Mouse (Mus musculus) adrenal gland, adult 2 months (tissue): ENCODE results near the gene Miga1. TPM values are rescaled to one million over a fixed set of nuclear protein-coding genes. Genes with fewer than 3 reads are reported as not detected.
A peak's percentile ranks its signal among the peaks of the same experiment; 100 is the strongest.

Experiments
- DNase-seq: peaks from one replicate; pipeline ENCODE4 v3.0.0; 2021
- long read RNA-seq: library from polyadenylated mRNA; stranded (forward); transcript quantifications from one replicate; pipeline ENCODE4 v2.0.0, GENCODE M21; 2021
- polyA plus RNA-seq: library from polyadenylated mRNA; depleted of rRNA; stranded (reverse); fragments of >200 nt; gene quantifications from 2 replicates; pipeline ENCODE4 v1.2.3, GENCODE M21; 2012; rRNA removed
- total RNA-seq, 2 experiments: library from RNA; stranded (reverse); gene quantifications; 2 replicates each; pipeline ENCODE4 v1.2.3; 2021

Miga1 gene
- 10 to 100 TPM in 1 of 2 experiments, 1 to 10 TPM in 1; 8.4 to 12.3 TPM for total RNA-seq
- 4.1 and 6.5 TPM in 2 replicates for polyA plus RNA-seq
- long read RNA-seq, full-length matches to known transcripts = 2 of 2 reads
- long read RNA-seq, partial matches to known transcripts = 0 of 2 reads
- long read RNA-seq, other reads (novel, unspliced or antisense) = 0 of 2 reads

GRCm38 (mm10) chr3:152339862-152340557 is at the start of gene Miga1:
Gene Miga1 (minus strand): TSS chr3:152340407.
- peak; percentile 70 for DNase-seq

- no peak for DNase-seq
Observed at GRCm38 (mm10) chr3:152384106-152384505, 43.9 kb upstream of the Miga1 start.

GRCm38 (mm10) chr3:152376063-152376462 is 35.9 kb upstream of the Miga1 start:
- DNase-seq = no peak

- no peak for DNase-seq
Observed at GRCm38 (mm10) chr3:152364181-152364580, 24.0 kb upstream of the Miga1 start.

GRCm38 (mm10) chr3:152359151-152359550 is 18.9 kb upstream of the Miga1 start:
- DNase-seq = no peak

- no peak for DNase-seq
Observed at GRCm38 (mm10) chr3:152356751-152357150, 16.5 kb upstream of the Miga1 start.

- peak; percentile 75 for DNase-seq
Observed at GRCm38 (mm10) chr3:152355361-152355760, 15.2 kb upstream of the Miga1 start.

GRCm38 (mm10) chr3:152353434-152354177 is 13.4 kb upstream of the Miga1 start:
- DNase-seq = no peak

GRCm38 (mm10) chr3:152352289-152352688 is 12.1 kb upstream of the Miga1 start:
- DNase-seq = no peak

- DNase-seq = peak; percentile 10
Observed at GRCm38 (mm10) chr3:152350966-152351365, 10.8 kb upstream of the Miga1 start.

GRCm38 (mm10) chr3:152350431-152350830 is 10.2 kb upstream of the Miga1 start:
- DNase-seq = no peak

GRCm38 (mm10) chr3:152348011-152348830 is 8.0 kb upstream of the Miga1 start:
- peak; percentile 43 for DNase-seq

GRCm38 (mm10) chr3:152347227-152347626 is 7.0 kb upstream of the Miga1 start:
- DNase-seq = peak; percentile 13

- DNase-seq = peak; percentile 70
Observed at GRCm38 (mm10) chr3:152346633-152347141, 6.5 kb upstream of the Miga1 start.

- DNase-seq = peak; percentile 97
Observed at GRCm38 (mm10) chr3:152345732-152346632, 5.8 kb upstream of the Miga1 start, which contains the start of gene Usp33. Gene Usp33 (plus strand): TSS chr3:152346478.

- no peak for DNase-seq
Observed at GRCm38 (mm10) chr3:152342961-152343517, 2.8 kb upstream of the Miga1 start.

- DNase-seq = no peak
Observed at GRCm38 (mm10) chr3:152336085-152336484, 4.1 kb downstream of the Miga1 start.

- DNase-seq = no peak
Observed at GRCm38 (mm10) chr3:152333641-152334040, 6.6 kb downstream of the Miga1 start.

- DNase-seq = peak; percentile 35
Observed at GRCm38 (mm10) chr3:152332545-152333300, 7.5 kb downstream of the Miga1 start.

- DNase-seq = no peak
Observed at GRCm38 (mm10) chr3:152332104-152332503, 8.1 kb downstream of the Miga1 start.
